Mouse (Mus musculus) heart, embryonic 16.5 days (tissue): ENCODE results near the gene P2ry12. TPM values are rescaled to one million over a fixed set of nuclear protein-coding genes. Genes with fewer than 3 reads are reported as not detected.

Experiments used
- polyA plus RNA-seq: library from polyadenylated mRNA; unstranded; fragments of >200 nt; fragmentation: Nextera tagmentation; extraction: Ambion mirVana; gene quantifications from 2 replicates; pipeline ENCODE4 v1.2.1, GENCODE M21; 2015

Gene P2ry12
- polyA plus RNA-seq, 1 experiment from 2014 or later, result 1.0 TPM

Other genes starting within 250 kb of the P2ry12 start
- 1.5 and 3.5 TPM in 2 replicates for gene Gpr171, start 161.1 kb downstream of the P2ry12 start, polyA plus RNA-seq
- gene P2ry14, start 109.3 kb downstream of the P2ry12 start, polyA plus RNA-seq, result 2.8 and 4.0 TPM in 2 replicates
- 0.36 and 1.1 TPM in 2 replicates for gene Gpr87, start 67.8 kb downstream of the P2ry12 start, polyA plus RNA-seq
- gene P2ry13, start 52.0 kb downstream of the P2ry12 start, polyA plus RNA-seq, result 0.85 and 1.1 TPM in 2 replicates
- 2.0 and 2.7 TPM in 2 replicates for gene Igsf10, start 81.5 kb upstream of the P2ry12 start, polyA plus RNA-seq